Mouse (Mus musculus) cerebellum, adult 8-10 months (tissue): ENCODE data around the gene Ccdc158.

ENCODE experiments used
- DNase-seq: peaks from one replicate; pipeline ENCODE4 v3.0.0; 2022

The Ccdc158 gene

GRCm38 (mm10) chr5:92684715-92685460 is 9.8 kb upstream of the Ccdc158 start:
- DNase-seq, result no peak

GRCm38 (mm10) chr5:92683871-92684475 is 8.9 kb upstream of the Ccdc158 start:
- DNase-seq, result no peak

GRCm38 (mm10) chr5:92683351-92683807 is 8.3 kb upstream of the Ccdc158 start, which contains the start of gene Shroom3:
Gene Shroom3 (plus strand): TSS chr5:92683435.
- no peak for DNase-seq

GRCm38 (mm10) chr5:92682621-92683348 is 7.7 kb upstream of the Ccdc158 start:
- DNase-seq, result peak; percentile 3

- DNase-seq, result no peak
Measured at GRCm38 (mm10) chr5:92681861-92682260, 6.8 kb upstream of the Ccdc158 start.

- DNase-seq, result peak; percentile 7
Measured at GRCm38 (mm10) chr5:92679441-92679840, 4.4 kb upstream of the Ccdc158 start.

GRCm38 (mm10) chr5:92675574-92675920 is 476 bp upstream of the Ccdc158 start:
- DNase-seq, result no peak

GRCm38 (mm10) chr5:92666860-92667259 is 8.2 kb downstream of the Ccdc158 start:
- DNase-seq, result no peak

GRCm38 (mm10) chr5:92664321-92664720 is 10.8 kb downstream of the Ccdc158 start:
- no peak for DNase-seq

GRCm38 (mm10) chr5:92656256-92656655 is 18.8 kb downstream of the Ccdc158 start:
- peak; percentile 27 for DNase-seq

- no peak for DNase-seq
Measured at GRCm38 (mm10) chr5:92640861-92641260, 34.2 kb downstream of the Ccdc158 start.

GRCm38 (mm10) chr5:92635891-92636290 is 39.2 kb downstream of the Ccdc158 start:
- DNase-seq, result no peak

- DNase-seq, result no peak
Measured at GRCm38 (mm10) chr5:92634916-92635315, 40.2 kb downstream of the Ccdc158 start.

- DNase-seq, result no peak
Measured at GRCm38 (mm10) chr5:92633526-92633925, 41.5 kb downstream of the Ccdc158 start.

GRCm38 (mm10) chr5:92627896-92628295 is 47.2 kb downstream of the Ccdc158 start:
- DNase-seq, result no peak

- DNase-seq, result no peak
Measured at GRCm38 (mm10) chr5:92621883-92622282, 53.2 kb downstream of the Ccdc158 start.

- no peak for DNase-seq
Measured at GRCm38 (mm10) chr5:92612756-92613155, 62.3 kb downstream of the Ccdc158 start.

- no peak for DNase-seq
Measured at GRCm38 (mm10) chr5:92607492-92608229, 67.4 kb downstream of the Ccdc158 start.

GRCm38 (mm10) chr5:92604452-92605247 is 70.4 kb downstream of the Ccdc158 start:
- DNase-seq, result no peak

GRCm38 (mm10) chr5:92602691-92603690 is 72.1 kb downstream of the Ccdc158 start, which contains the start of gene Stbd1:
Gene Stbd1 (plus strand): TSS chr5:92603041.
- no peak for DNase-seq

GRCm38 (mm10) chr5:92599030-92599429 is 76.0 kb downstream of the Ccdc158 start:
- no peak for DNase-seq
